Mouse (Mus musculus) spleen, adult 2 months (tissue): ENCODE data around the gene Pitpnc1. TPM values are rescaled to one million over a fixed set of nuclear protein-coding genes. Genes with fewer than 3 reads are reported as not detected.

Experiments
- DNase-seq, 2 experiments: peaks; one replicate each; pipeline versions ENCODE4 v3.0.0 to v3.0.0-alpha.2; 2012 to 2021; ENCODE audit warnings: low spot score in 2 of 2, low read depth in 1 of 2
- H3K27ac ChIP-seq: fragments of 200-500 bp; 2 replicates; pipeline ENCODE4 v1.5.1; 2012; ENCODE audit warnings: low read length, inconsistent platforms; ENCODE audit not compliant: insufficient read depth
- H3K27me3 ChIP-seq: fragments of 200-500 bp; 2 replicates; pipeline ENCODE4 v1.6.1; 2012; ENCODE audit warnings: mild to moderate bottlenecking, moderate library complexity, low read length, inconsistent platforms; ENCODE audit not compliant: control insufficient read depth, insufficient read depth
- H3K36me3 ChIP-seq: fragments of 200-500 bp; 2 replicates; pipeline ENCODE4 v1.6.1; 2012; ENCODE audit warnings: mild to moderate bottlenecking, low read length, inconsistent platforms; ENCODE audit not compliant: control insufficient read depth, insufficient read depth
- H3K4me1 ChIP-seq: fragments of 200-500 bp; 2 replicates; pipeline ENCODE4 v1.6.1; 2011; ENCODE audit warnings: inconsistent platforms; ENCODE audit not compliant: control insufficient read depth, insufficient read depth, insufficient read length
- H3K4me3 ChIP-seq: fragments of 200-500 bp; 2 replicates; pipeline ENCODE4 v1.5.1; 2011; ENCODE audit warnings: mild to moderate bottlenecking, inconsistent platforms; ENCODE audit not compliant: insufficient read depth, insufficient read length; ENCODE audit errors: extremely low read depth
- CTCF ChIP-seq: fragments of 200-500 bp; IDR thresholded peaks from 2 replicates; pipeline ENCODE4 v1.5.1; 2011; ENCODE audit warnings: mild to moderate bottlenecking, inconsistent platforms; ENCODE audit not compliant: insufficient read depth, insufficient read length, insufficient replicate concordance; ENCODE audit errors: extremely low read depth
- POLR2A ChIP-seq: fragments of 200-500 bp; IDR thresholded peaks from 2 replicates; pipeline ENCODE4 v1.6.1; 2011; ENCODE audit warnings: low read depth, low read length, inconsistent platforms
- WGBS: fragments of 180-500 bp; shearing (Covaris S2); methylation state at CpG from one replicate; pipeline ENCODE4 v1.1.7; 2018; 5-methylcytosine and 5-hydroxymethylcytosine counted together
- polyA plus RNA-seq: library from polyadenylated mRNA; depleted of rRNA; stranded (reverse); fragments of >200 nt; gene quantifications from 2 replicates; pipeline ENCODE4 v1.2.3, GENCODE M21; 2012

Gene Pitpnc1
- polyA plus RNA-seq, 1 experiment = 6.4 TPM

GRCm38 (mm10) chr11:107449169-107449910 lies 21.2 kb downstream of the Pitpnc1 start:
- WGBS = 54% methylated on average over 17 of the region's 17 CpGs
- TF ChIP-seq CTCF (no peak), POLR2A (no peak)
- peaks cover 42% of the 10 kb centered on the region; the same call in 1 of the 2 replicates for H3K4me1 ChIP-seq
- no peak overlapping the region for H3K4me3 ChIP-seq
- peak in 1 of 2 experiments; percentile 33 for DNase-seq
- H3K36me3 ChIP-seq = no peaks in the 10 kb centered on the region
- H3K27ac ChIP-seq = peak overlapping the region; percentile 84
- H3K27me3 ChIP-seq = no peaks in the 10 kb centered on the region

DNA sequence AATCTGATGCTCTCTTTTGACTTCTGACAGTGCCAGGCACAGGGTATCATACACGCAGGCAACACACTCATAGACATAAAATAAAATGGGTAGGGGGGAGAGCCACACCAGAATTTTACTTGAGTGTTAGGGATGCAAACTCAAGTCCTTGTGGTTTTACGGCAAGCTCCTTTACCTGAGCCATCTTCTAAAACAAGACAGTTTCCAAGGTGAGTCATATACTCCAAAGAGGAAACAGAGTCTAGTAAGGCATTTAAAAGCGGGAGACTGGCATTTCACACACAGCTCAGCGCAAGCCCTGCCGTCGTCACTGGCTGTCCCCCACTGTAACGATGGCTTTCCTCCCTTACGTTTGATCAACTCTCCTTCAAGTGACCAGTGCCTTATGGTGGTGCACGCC lies 22.6 kb downstream of the Pitpnc1 start:
- peak overlapping the region; percentile 78 for H3K27ac ChIP-seq
- H3K4me3 ChIP-seq = no peak overlapping the region
- DNase-seq = no peak
- TF ChIP-seq POLR2A (no peak), CTCF (no peak)
- WGBS = 76% methylated on average over 9 of the region's 9 CpGs
- peaks cover 46% of the 10 kb centered on the region; the same call in 1 of the 2 replicates for H3K4me1 ChIP-seq
- no peaks in the 10 kb centered on the region for H3K36me3 ChIP-seq
- no peaks in the 10 kb centered on the region for H3K27me3 ChIP-seq

- Histone ChIP-seq H3K36me3 (no peaks in the 10 kb centered on the region), H3K4me1 (peaks cover 50% of the 10 kb centered on the region; the same call in 1 of the 2 replicates), H3K27me3 (no peaks in the 10 kb centered on the region), H3K27ac (peak overlapping the region; percentile 78), H3K4me3 (no peak overlapping the region)
- WGBS = 16% methylated on average over 5 of the region's 5 CpGs
- no peak for TF ChIP-seq CTCF
- no peak for TF ChIP-seq POLR2A
- DNase-seq = peak in 1 of 2 experiments; percentile 40
These were observed 23.1 kb downstream of the Pitpnc1 start for GRCm38 (mm10) chr11:107447349-107447748.

DNA sequence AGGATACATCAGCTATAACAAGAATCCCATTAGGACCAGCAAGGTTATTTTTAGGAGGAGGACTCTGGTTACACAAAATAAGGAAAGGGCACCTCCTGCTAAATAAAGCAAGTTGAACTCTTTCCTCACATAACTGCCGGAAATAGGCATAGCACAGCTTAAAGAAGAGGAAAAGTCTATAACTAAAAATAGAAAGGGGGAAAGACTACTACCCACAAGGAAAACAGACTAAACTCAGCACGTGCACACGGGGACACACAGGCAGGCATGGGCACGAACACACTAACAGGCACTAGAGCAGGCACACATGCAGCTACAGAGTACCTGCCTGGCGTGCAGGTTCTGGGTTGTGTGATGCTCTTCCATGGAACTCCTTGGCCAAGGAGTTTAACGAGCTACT lies 23.8 kb downstream of the Pitpnc1 start:
- no peaks in the 10 kb centered on the region for H3K36me3 ChIP-seq
- TF ChIP-seq CTCF (no peak), POLR2A (no peak)
- no peak overlapping the region for H3K4me3 ChIP-seq
- peaks cover 51% of the 10 kb centered on the region; the same call in 1 of the 2 replicates for H3K4me1 ChIP-seq
- no peaks in the 10 kb centered on the region for H3K27me3 ChIP-seq
- H3K27ac ChIP-seq = peak overlapping the region; percentile 63
- 22% methylated on average over 6 of the region's 6 CpGs for WGBS
- no peak for DNase-seq

DNA sequence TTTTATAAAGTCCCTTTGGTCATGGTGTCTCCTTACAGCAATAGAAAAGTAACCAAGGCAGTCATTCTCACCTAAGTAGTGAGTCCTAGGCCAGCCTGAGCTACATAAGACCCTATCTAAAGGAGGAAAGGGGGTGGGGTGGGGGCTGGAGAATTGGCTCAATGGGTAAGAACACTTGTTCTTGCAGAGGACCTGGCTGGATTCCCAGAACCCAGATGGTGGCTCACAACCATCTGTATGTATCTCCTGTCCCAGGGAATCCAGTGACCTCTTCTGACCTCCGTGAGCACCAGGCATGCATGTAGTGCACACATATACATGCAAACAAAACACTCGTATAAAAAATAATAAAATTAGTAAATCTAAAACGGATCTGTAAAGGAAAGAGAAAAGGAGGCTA lies 24.8 kb downstream of the Pitpnc1 start:
- no peak for DNase-seq
- Histone ChIP-seq H3K36me3 (no peaks in the 10 kb centered on the region), H3K4me1 (peaks cover 47% of the 10 kb centered on the region; the same call in 1 of the 2 replicates), H3K4me3 (no peak overlapping the region), H3K27me3 (no peaks in the 10 kb centered on the region), H3K27ac (0 out of 2 replicates have a peak overlapping the region, but pooled peaks have one; percentile 1)
- 86% methylated on average over 3 of the region's 3 CpGs for WGBS
- no peak for TF ChIP-seq CTCF
- TF ChIP-seq POLR2A = no peak

DNA sequence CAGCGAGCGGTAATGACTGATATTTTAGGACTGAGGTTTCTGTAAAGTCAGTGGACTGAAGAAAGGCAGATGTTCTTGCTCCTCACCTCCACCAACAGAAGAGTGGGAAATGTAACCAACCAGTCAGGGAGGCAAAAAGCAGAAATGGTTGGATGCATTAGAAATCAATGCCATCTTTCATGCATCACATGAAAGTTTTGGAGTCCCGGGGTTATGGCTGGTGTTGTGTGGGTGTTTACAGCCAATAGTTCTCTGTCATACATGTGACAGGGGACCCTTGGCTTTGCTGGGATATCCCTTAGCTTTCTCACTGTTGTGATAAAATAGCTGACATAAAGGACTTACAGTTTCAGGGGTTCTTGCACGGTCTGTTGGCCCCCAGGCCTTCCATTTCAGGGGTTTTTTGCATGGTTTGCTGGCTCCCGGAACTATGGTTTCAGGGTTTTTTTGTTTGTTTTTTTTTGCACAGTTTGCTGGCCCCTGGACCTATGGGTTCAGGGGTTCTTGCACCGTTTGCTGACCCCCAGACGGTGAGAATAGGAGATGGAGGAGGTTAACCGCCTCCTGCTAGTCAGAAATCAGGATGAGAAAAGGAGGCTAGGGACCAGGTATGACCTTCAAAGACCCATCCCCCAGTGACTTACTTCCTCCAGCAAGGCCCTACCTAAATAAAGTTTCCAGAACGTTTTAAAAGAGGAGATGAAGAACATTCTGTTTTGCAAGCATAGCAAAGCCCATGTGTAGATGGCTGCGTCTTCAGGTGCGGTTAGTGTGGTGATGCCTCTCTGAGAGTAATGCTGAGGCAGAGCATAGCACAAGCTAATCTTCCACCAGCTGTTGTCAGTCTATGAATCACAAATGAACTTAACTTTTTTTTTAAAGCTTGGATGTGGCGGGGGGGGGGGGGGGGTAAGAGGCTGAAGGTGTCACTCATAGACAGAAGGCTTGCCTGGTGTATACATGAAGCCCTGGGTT lies 27.1 kb downstream of the Pitpnc1 start:
- 30% methylated on average over 12 of the region's 12 CpGs for WGBS
- Histone ChIP-seq H3K4me1 (peaks cover 37% of the 10 kb centered on the region; the same call in 1 of the 2 replicates), H3K27me3 (no peaks in the 10 kb centered on the region), H3K36me3 (no peaks in the 10 kb centered on the region), H3K4me3 (no peak overlapping the region), H3K27ac (peak overlapping the region; percentile 95)
- no peak for TF ChIP-seq CTCF
- TF ChIP-seq POLR2A = no peak; the same call in 1 of the 2 replicates
- peak; percentile 32 to 68 for DNase-seq

DNA sequence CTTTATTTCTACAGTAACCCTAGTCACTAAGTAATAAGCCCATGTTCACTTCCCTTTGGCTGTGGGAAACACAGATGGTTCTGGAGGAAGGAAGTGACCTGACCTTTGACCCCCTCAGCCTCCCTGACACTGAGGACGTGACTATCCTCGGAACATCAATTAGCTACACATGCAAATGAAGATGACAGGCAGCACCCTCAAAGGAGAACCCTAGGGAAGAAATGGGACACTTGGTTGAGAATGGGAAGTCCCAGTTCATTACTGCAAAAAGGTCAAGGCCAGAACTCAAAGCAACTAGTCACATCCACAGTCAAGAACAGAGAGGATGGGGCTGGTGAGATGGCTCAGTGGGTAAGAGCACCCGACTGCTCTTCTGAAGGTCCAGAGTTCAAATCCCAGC lies 29.4 kb downstream of the Pitpnc1 start:
- 40% methylated on average over 3 of the region's 3 CpGs for WGBS
- no peak overlapping the region for H3K27ac ChIP-seq
- H3K4me3 ChIP-seq = no peak overlapping the region
- H3K4me1 ChIP-seq = peaks cover 22% of the 10 kb centered on the region
- H3K36me3 ChIP-seq = no peaks in the 10 kb centered on the region
- TF ChIP-seq CTCF = no peak
- no peak for TF ChIP-seq POLR2A
- DNase-seq = no peak
- no peaks in the 10 kb centered on the region for H3K27me3 ChIP-seq
